Mouse (Mus musculus) lung, embryonic 15.5 days (tissue): ENCODE data around the gene Inpp4a. TPM values are rescaled to one million over a fixed set of nuclear protein-coding genes. Genes with fewer than 3 reads are reported as not detected.

Experiments used
- ATAC-seq: fragments of 200-750 bp; cut with Nextera tagmentation; 2 replicates; pipeline ENCODE4 v1.8.0; 2017; ENCODE audit warnings: moderate number of reproducible peaks, borderline replicate concordance; ENCODE audit not compliant: low FRiP score, low TSS enrichment; ENCODE audit errors: extremely low read depth
- H3K27ac ChIP-seq: fragments of 300-500 bp; sonication (generic); 2 replicates; pipeline ENCODE4 v1.5.1; 2015; ENCODE audit warnings: moderate library complexity, mild to moderate bottlenecking, inconsistent platforms
- H3K27me3 ChIP-seq: fragments of 300-500 bp; sonication (generic); 2 replicates; pipeline ENCODE4 v1.6.1; 2015; ENCODE audit warnings: inconsistent platforms
- H3K36me3 ChIP-seq: fragments of 300-500 bp; sonication (generic); 2 replicates; pipeline ENCODE4 v1.6.1; 2015; ENCODE audit warnings: inconsistent platforms
- H3K4me1 ChIP-seq: fragments of 300-500 bp; sonication (generic); 2 replicates; pipeline ENCODE4 v1.6.1; 2015; ENCODE audit warnings: inconsistent platforms
- H3K4me2 ChIP-seq: fragments of 300-500 bp; sonication (generic); 2 replicates; pipeline ENCODE4 v1.6.1; 2015; ENCODE audit warnings: inconsistent platforms, mild to moderate bottlenecking, moderate library complexity
- H3K4me3 ChIP-seq: fragments of 300-500 bp; sonication (generic); 2 replicates; pipeline ENCODE4 v1.5.1; 2015; ENCODE audit warnings: mild to moderate bottlenecking, inconsistent platforms
- H3K9ac ChIP-seq: fragments of 300-500 bp; sonication (generic); 2 replicates; pipeline ENCODE4 v1.6.1; 2015; ENCODE audit warnings: inconsistent platforms
- H3K9me3 ChIP-seq: fragments of 300-500 bp; sonication (generic); 2 replicates; pipeline ENCODE4 v1.6.1; 2016; ENCODE audit warnings: inconsistent platforms
- WGBS: fragments of 180-500 bp; shearing (Covaris S2); methylation state at CpG from one replicate; pipeline ENCODE4 v1.1.7; 2015; 5-methylcytosine and 5-hydroxymethylcytosine counted together
- polyA plus RNA-seq: library from polyadenylated mRNA; unstranded; fragments of >200 nt; fragmentation: Nextera tagmentation; extraction: Ambion mirVana; gene quantifications from 2 replicates; pipeline ENCODE4 v1.2.1, GENCODE M21; 2015

Gene Inpp4a
- polyA plus RNA-seq, 1 experiment from 2014 or later: 13.6 TPM

DNA sequence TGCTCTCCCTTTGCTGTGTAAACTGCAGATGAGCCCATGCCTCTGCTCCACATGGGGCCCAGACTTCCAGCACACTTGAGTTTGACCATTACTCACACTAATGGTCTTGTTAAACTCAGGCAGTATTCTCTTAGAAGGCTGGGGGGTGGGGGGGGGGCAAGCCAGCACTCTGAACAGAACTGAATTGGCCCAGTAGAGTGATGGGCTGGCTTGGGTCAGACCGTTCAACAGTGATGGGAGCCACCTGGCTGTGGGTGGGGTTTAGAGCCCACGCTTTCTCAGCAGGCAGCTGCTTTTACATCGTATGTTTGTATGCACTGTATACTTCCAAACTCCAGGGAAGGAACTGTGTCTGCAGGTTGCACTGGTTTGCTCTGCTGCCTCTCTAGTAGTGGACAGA is 99.3 kb downstream of the Inpp4a start:
- Histone ChIP-seq H3K4me2 (no peak overlapping the region), H3K27ac (no peak overlapping the region), H3K27me3 (no peaks in the 10 kb centered on the region), H3K9me3 (no peaks in the 10 kb centered on the region), H3K4me1 (0 out of 2 replicates have a peak, but pooled peaks cover 9% of the 10 kb centered on the region), H3K4me3 (no peak overlapping the region), H3K36me3 (no peaks in the 10 kb centered on the region), H3K9ac (no peak overlapping the region)
- ATAC-seq: no peak
- WGBS: 20% methylated on average over 3 of the region's 3 CpGs

DNA sequence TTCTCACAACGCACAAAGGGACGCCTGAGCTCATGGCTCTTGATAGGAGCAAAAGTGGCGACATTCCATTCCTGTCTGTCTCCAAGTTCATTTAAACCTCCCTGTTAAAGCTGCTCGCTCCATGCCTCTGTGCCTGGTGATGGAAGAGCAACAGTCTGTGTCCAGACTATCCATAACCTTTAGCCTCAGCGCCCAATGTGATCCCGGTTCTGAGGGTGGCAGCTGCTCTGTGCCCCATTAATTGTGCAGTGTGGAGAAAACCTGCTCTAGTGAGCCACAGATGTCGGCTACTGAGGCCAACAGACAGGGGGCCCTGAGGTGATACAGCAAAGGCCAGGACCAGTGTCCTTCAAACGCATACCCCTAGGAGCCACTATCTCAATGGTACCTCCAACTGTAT is 100.1 kb downstream of the Inpp4a start:
- ATAC-seq: no peak
- no peak overlapping the region for H3K4me2 ChIP-seq
- 46% methylated on average over 8 of the region's 8 CpGs for WGBS

DNA sequence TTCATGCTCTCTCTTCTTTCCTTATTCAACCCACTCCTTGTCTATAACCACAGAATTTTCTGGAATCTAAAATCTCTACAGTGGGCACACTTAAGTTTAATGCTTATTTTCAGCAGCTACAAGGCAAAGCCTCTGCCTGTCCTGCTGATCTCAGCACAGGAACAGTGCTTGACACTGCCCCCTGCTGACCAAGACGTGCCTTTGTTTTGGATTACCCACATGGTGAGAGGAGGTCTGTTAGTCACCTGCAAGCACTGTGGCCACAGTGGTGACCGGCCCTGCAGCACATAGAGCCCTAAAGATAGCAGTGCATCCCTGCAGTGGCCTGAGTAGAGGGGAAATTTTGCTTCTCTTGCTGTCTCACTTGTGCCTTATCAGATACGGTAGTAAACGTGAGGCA is 102.0 kb downstream of the Inpp4a start:
- Histone ChIP-seq H3K9me3 (no peaks in the 10 kb centered on the region), H3K27ac (no peak overlapping the region), H3K4me3 (no peak overlapping the region), H3K9ac (no peak overlapping the region), H3K4me2 (no peak overlapping the region), H3K4me1 (0 out of 2 replicates have a peak, but pooled peaks cover 9% of the 10 kb centered on the region), H3K27me3 (no peaks in the 10 kb centered on the region), H3K36me3 (no peaks in the 10 kb centered on the region)
- no peak for ATAC-seq
- 55% methylated on average over 4 of the region's 4 CpGs for WGBS

More for the DNA sequence above, 100.1 kb downstream of the Inpp4a start:
- Histone ChIP-seq H3K4me3 (no peak overlapping the region), H3K4me1 (0 out of 2 replicates have a peak, but pooled peaks cover 9% of the 10 kb centered on the region), H3K36me3 (no peaks in the 10 kb centered on the region), H3K27ac (no peak overlapping the region), H3K9ac (no peak overlapping the region), H3K27me3 (no peaks in the 10 kb centered on the region), H3K9me3 (no peaks in the 10 kb centered on the region)

DNA sequence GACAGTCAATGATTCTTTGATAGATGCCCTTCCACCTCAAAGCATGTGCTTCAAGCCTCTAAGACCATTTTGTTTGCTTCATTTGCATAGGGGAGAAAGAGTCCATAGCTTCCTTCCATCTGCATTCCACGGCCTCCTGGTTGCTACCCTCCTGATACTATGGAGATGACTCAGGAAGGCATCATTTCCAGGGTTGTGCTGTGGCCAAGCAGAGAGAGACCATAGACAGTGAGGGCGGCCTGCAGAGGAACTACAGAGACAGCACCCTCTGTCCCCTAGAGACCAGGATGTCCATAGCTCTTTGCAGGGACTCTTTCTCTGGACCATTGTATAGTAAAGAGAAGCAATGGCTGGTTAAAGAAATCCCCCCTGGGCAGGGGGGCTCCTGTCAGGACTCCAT is 105.5 kb downstream of the Inpp4a start:
- WGBS: 77% methylated on average over 2 of the region's 2 CpGs
- no peaks in the 10 kb centered on the region for H3K9me3 ChIP-seq
- ATAC-seq: no peak
- H3K4me2 ChIP-seq: no peak overlapping the region
- H3K9ac ChIP-seq: no peak overlapping the region
- no peak overlapping the region for H3K4me3 ChIP-seq
- no peaks in the 10 kb centered on the region for H3K4me1 ChIP-seq
- H3K27me3 ChIP-seq: no peaks in the 10 kb centered on the region
- H3K36me3 ChIP-seq: no peaks in the 10 kb centered on the region
- no peak overlapping the region for H3K27ac ChIP-seq

DNA sequence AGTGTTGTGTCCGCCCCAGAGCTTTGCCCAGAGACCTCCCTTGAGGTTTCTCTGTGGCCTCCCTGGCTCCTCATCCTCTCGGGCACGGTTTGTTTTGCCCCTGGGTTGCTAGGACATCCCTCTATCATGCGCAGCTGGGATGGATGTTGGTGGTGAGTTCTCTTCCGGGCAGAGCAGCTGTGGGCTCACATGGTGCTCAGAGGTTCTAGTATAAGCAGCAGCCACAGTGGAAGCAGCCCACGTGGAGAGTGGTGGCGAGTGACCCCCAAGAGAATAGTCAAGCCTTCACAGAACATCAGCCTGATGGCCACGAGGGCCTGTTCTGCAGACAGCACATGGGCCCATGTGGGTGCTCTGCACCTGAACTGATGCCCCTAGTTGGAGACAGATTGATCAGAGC is 107.6 kb downstream of the Inpp4a start:
- Histone ChIP-seq H3K27me3 (no peaks in the 10 kb centered on the region), H3K4me3 (no peak overlapping the region), H3K27ac (no peak overlapping the region), H3K4me2 (no peak overlapping the region), H3K36me3 (no peaks in the 10 kb centered on the region), H3K9me3 (no peaks in the 10 kb centered on the region), H3K4me1 (no peaks in the 10 kb centered on the region), H3K9ac (no peak overlapping the region)
- no peak for ATAC-seq
- WGBS: 79% methylated on average over 8 of the region's 8 CpGs

DNA sequence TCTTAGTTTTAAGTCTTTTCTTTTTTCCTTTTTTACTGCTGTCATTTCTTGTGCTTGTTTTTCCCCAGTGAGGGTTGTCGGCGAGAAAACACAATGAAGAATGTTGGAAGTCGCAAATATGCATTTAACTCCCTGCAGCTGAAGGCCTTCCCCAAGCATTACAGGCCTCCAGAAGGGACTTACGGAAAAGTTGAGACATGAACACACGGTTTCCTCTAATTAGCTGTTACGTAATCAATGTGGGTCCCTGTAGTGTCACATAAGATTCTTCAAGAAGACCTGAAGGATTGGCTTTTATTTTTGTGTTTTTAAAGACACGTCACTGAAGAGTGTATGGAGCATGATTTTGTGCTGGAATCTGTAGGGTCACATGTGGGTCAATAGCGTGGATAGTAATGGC is 108.4 kb downstream of the Inpp4a start:
- H3K9me3 ChIP-seq: no peaks in the 10 kb centered on the region
- no peak for ATAC-seq
- H3K4me2 ChIP-seq: no peak overlapping the region
- WGBS: 72% methylated on average over 8 of the region's 8 CpGs
- no peaks in the 10 kb centered on the region for H3K27me3 ChIP-seq
- H3K27ac ChIP-seq: no peak overlapping the region
- no peaks in the 10 kb centered on the region for H3K36me3 ChIP-seq
- no peaks in the 10 kb centered on the region for H3K4me1 ChIP-seq
- H3K9ac ChIP-seq: no peak overlapping the region
- H3K4me3 ChIP-seq: no peak overlapping the region

DNA sequence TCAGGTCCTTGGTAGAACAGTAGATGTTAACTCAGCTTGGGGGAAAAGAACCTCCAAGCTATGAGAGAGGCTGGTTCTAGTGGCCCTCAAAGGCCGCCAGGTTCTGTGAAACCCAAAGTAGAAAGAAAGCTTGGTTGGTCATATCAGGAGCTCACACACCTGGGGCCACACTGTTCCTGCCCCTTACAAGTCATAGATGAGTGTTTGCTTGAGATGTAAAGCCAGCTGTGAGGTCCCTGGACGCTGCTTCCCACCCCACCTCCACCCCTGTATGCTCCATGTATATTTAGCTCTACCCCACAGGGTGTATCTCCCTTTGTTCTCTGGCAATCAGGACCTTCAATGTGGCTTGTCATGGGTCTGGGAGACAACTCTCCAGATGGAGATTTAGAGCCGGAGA is 109.0 kb downstream of the Inpp4a start:
- no peaks in the 10 kb centered on the region for H3K36me3 ChIP-seq
- ATAC-seq: no peak
- H3K4me3 ChIP-seq: no peak overlapping the region
- no peaks in the 10 kb centered on the region for H3K4me1 ChIP-seq
- H3K4me2 ChIP-seq: no peak overlapping the region
- no peaks in the 10 kb centered on the region for H3K27me3 ChIP-seq
- H3K9me3 ChIP-seq: no peaks in the 10 kb centered on the region
- no peak overlapping the region for H3K9ac ChIP-seq
- no peak overlapping the region for H3K27ac ChIP-seq
- WGBS: 49% methylated on average over 3 of the region's 3 CpGs

DNA sequence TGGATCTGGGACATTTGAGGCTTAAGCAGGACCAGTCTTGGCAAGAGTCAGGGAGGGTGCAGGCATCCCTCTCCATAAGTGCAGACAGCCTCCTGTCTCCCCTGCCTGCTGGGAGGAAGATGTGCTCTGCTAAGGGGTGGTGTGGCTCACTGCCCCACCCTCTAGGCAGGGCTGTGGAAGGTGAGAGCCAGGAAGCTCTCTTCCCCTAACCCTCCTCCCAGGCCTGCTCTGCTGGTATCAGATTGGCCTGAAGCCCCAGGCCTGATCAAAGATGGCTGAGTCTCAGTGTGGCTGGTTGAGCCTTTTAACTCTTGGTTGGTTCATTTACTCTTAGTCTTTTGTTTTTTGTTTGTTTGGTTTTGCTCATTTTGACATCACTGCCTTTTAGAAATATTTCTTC is 110.0 kb downstream of the Inpp4a start:
- no peak for ATAC-seq
- Histone ChIP-seq H3K4me1 (no peaks in the 10 kb centered on the region), H3K9ac (no peak overlapping the region), H3K9me3 (no peaks in the 10 kb centered on the region), H3K27me3 (no peaks in the 10 kb centered on the region), H3K36me3 (no peaks in the 10 kb centered on the region), H3K4me3 (no peak overlapping the region), H3K27ac (no peak overlapping the region), H3K4me2 (no peak overlapping the region)

DNA sequence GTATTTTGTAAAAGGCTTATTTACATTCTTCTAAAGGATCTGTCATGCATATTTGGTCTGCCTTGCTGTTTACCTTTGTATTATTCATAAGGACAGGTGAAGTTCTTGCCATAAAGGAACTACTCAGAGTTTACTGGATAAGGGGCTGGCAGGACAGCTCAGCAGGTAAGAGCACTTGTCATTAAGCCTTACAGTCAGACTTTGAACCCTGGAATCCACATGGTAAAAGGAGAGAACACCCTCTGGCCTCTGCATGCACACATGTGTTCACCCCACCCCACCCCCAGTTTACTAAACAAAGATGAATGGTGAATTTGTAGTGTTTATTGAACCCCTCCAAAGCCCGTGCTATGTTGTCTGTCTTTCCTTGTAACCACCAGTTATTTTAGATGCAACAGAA is 115.7 kb downstream of the Inpp4a start:
- H3K9me3 ChIP-seq: no peaks in the 10 kb centered on the region
- H3K27me3 ChIP-seq: no peaks in the 10 kb centered on the region
- H3K4me2 ChIP-seq: no peak overlapping the region
- peaks cover 21% of the 10 kb centered on the region for H3K36me3 ChIP-seq
- H3K9ac ChIP-seq: no peak overlapping the region
- 74% methylated on average over 1 of the region's 1 CpGs for WGBS
- ATAC-seq: no peak
- no peak overlapping the region for H3K4me3 ChIP-seq
- no peak overlapping the region for H3K27ac ChIP-seq
- no peaks in the 10 kb centered on the region for H3K4me1 ChIP-seq

DNA sequence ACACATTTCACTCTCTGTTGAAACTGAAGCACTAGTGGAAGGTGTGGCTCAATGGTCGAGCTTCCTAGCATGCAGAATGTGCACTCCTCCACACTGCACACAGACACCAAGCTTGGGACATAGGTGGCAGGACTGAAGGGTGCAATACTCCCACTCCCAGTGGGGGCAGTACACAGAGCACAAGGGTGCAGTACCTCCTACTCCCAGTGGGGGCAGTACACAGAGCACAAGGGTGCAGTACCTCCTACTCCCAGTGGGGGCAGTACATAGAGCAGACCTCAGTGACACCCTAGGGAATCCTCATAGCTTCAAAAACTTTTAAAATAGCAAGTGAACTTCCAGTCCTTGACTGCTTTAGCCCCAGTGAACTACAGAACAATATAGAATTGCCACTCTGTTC is 119.8 kb downstream of the Inpp4a start:
- Histone ChIP-seq H3K27ac (no peak overlapping the region), H3K4me2 (no peak overlapping the region), H3K4me1 (no peaks in the 10 kb centered on the region), H3K4me3 (no peak overlapping the region), H3K9ac (no peak overlapping the region), H3K27me3 (no peaks in the 10 kb centered on the region), H3K36me3 (peaks cover 26% of the 10 kb centered on the region), H3K9me3 (no peaks in the 10 kb centered on the region; the same call in 1 of the 2 replicates)
- ATAC-seq: no peak
- WGBS: 94% methylated on average over 1 of the region's 1 CpGs

DNA sequence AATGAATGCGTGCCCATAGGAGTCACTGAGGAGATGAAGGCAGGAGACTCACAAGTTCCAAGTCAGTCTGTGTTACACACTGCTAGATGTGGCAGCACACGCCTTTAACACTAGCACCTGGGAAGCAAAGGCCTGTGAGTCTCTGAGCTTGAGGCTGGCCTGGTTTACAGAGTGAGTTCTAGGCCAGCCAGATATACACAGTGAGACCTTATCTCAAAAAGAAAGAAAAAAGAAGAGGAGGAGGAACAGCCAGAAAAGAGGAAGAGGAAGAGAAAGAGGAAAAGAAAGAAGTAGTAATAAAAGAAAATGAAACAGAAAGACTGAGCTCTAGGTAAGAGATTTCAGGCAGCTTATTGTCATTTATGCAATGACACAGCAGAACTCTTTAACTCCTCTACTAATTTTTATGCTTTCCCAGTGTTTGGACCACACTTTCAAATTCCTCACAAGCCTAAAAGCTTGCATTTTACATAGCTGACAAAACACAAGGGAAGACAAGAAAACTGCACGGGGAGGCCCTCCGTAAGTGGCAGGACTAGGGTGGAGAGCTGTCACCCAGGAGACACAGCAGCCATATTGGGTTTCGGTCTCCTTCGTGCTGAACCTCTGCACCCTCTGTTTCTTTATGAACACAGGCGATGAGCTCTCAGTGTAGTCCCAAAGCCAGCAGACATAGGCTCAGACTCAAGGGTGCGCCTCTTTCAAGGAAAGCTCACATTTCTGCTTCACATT is 127.6 kb downstream of the Inpp4a start:
- ATAC-seq: no peak
- H3K4me2 ChIP-seq: no peak overlapping the region
- peaks cover 28% of the 10 kb centered on the region for H3K36me3 ChIP-seq
- no peaks in the 10 kb centered on the region; the same call in 1 of the 2 replicates for H3K9me3 ChIP-seq
- no peak overlapping the region for H3K4me3 ChIP-seq
- WGBS: 92% methylated on average over 8 of the region's 8 CpGs
- H3K9ac ChIP-seq: no peak overlapping the region
- H3K27me3 ChIP-seq: no peaks in the 10 kb centered on the region
- no peak overlapping the region for H3K27ac ChIP-seq
- H3K4me1 ChIP-seq: peaks cover 24% of the 10 kb centered on the region

DNA sequence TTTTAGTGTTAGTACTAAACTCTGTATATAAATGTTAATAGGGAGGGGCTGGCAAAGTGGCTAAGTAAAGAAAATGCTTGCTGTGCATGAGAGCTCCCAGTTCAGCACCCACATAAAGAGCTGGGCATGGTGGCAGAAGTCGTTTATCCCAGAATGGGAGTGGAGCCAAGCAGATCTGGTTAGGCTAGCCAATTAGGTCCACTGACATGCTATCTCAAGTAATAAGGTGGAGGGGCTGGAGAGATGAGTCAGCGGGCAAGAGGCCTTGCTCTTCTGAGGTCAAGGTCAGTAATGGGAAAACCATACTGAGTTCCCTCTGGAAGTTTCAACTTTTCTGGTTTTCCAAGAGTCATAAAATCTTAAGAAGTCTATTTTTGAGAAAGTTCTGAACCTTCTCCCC is 129.2 kb downstream of the Inpp4a start:
- no peaks in the 10 kb centered on the region for H3K27me3 ChIP-seq
- peak overlapping the region; percentile 91 for H3K4me3 ChIP-seq
- peaks cover 41% of the 10 kb centered on the region for H3K36me3 ChIP-seq
- WGBS: 64% methylated on average over 2 of the region's 2 CpGs
- H3K9me3 ChIP-seq: no peaks in the 10 kb centered on the region; the same call in 1 of the 2 replicates
- peaks cover 24% of the 10 kb centered on the region for H3K4me1 ChIP-seq
- peak overlapping the region; percentile 96; the same call in 1 of the 2 replicates for H3K9ac ChIP-seq
- H3K4me2 ChIP-seq: peak overlapping the region; percentile 77
- no peak overlapping the region for H3K27ac ChIP-seq
- ATAC-seq: no peak
